Mouse (Mus musculus) MN1 (cell line): ENCODE measurements around the gene Tusc2.
"Not testable (repeated sequence)": the region's sequence is repeated elsewhere in the genome, so short reads cannot be mapped to it uniquely, and the experiment has no call there.

Source experiments
- DNase-seq: peaks from one replicate; pipeline ENCODE4 v3.0.0-alpha.2; 2016; ENCODE audit warnings: low spot score

The Tusc2 gene

DNA sequence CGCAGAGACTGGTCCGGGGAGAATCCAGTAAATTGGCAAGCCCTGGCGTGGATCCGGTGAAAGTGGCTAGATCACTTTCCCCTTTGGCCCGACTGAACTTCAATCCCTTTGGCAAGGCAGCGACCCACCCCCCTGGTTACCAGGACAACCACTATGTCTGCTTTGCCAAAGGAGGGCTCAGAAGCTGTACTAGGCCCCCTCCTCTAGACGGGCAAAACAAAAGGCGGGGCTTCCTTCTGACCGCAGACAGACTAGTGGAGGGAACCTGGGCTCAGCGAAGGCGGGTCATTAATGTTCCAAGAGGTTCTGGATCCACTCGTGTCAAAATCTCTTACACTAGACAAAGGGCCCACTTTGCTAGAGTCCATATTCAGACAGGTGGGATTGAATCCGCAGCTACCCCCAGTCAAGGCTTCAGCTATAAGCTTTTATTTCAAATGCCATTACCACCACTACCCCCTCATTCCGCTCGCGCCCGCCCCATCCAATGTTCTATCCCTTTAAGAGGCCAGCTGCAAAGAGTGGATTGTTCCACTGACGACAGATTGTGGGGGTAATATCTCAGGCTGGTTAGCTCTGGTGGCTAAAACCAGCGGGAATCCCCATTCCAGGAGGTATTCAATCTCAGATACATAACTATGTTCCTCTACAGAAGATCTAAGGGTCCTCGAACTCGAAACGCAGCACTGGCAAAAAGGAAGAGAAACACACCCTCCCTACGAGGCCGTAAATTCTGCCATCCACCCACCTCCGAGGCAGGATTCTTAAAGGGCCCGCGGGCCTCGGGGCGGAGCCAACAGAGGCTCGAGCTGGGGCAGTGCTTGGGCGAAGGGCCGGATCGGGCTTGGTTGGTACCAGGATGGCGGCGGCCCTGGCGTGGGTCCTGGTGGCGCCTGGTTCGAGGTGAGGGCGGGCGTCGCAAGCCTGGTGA is 5.5 kb downstream of the Tusc2 start:
- peak; percentile 90 for DNase-seq

DNA sequence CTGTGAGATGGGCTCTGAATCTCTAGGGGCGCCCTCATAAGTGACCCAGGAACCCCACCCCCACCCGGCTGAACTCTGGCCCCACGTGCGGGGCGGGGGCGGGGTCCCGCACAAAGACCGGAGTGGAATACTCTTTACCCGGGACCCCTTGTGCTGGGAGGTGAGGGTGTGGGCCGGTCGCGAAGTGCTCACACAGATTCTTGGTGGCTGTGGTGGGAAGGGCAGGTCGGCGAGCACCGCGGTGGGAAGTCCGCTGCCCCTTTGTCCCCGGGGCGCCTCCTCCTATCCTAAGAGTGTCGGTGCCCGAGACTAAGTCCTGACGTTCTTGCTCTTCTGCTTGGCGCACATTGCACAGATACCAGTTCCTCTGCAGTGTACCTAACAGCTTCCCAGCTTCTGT is 6.2 kb downstream of the Tusc2 start:
- peak; percentile 46 for DNase-seq

DNA sequence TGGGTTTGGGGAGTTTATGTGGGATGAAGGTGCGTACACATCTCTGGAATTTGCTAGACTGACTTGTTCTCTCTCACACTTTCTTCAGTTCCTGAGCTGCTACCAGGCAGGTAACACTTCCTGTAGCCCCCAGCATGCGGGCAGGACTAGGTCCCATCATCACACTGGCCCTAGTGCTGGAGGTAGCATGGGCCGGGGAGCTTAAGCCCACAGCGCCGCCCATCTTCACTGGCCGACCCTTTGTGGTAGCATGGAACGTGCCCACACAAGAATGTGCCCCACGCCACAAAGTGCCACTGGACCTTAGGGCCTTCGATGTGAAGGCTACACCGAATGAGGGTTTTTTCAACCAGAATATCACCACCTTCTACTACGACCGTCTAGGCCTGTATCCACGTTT is 7.0 kb downstream of the Tusc2 start:
- DNase-seq, result no peak

DNA sequence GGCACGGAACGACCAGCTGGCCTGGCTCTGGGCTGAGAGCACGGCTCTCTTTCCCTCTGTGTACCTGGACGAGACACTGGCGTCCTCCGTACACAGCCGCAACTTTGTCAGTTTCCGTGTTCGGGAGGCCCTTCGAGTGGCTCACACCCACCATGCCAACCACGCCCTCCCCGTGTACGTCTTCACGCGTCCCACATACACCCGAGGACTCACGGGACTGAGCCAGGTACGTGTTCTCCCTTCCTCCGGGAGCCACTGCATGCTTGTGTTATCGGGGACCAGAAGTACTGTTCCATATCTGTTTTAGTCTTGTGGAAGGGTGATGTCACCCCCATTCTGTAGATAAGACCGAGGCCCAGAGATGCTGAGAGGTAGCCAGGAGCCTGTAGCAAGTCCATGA is 7.8 kb downstream of the Tusc2 start:
- no peak for DNase-seq

DNA sequence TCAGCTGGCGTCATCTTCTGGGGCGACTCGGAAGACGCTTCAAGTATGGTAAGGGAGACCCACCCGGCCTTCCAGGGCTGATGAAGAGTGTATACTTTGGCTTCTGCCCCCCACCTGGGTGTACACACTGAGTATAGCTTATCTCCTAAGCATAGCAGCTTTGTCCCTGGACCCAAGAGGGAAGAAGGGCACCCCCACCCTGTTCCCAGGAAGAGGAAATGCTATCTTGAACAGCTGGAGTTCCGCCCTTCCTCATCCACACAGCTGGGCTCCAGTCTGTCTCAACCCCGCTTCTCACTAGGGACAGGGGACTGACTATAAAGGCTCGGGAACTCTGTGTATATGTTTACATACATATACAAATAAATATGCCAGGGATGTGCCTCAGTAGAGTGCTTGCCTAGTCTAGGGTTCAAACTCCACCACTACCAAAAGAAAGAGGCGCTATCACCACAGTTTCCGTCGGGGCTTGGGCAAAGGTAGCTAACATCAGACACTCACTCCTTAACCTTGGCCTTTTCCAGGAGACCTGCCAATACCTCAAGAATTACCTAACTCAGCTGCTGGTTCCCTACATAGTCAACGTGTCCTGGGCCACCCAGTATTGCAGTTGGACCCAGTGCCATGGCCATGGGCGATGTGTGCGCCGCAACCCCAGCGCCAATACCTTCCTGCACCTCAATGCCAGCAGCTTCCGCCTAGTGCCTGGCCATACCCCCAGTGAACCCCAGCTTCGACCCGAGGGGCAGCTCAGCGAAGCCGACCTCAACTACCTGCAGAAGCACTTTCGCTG is 8.7 kb downstream of the Tusc2 start:
- DNase-seq, result no peak

DNA sequence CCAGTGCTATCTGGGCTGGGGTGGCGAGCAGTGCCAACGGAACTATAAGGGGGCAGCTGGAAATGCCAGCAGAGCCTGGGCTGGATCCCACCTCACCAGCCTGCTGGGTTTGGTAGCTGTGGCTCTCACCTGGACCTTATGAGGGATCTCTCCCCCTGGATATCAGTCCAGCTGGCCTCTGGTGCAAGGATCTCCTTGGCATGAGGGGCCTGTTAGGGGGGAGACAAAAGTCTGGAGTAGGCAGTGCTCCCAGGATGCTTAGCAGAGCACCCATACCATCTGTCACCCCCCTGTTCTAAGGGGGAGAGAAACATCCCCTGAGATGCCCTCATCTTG is 9.2 kb downstream of the Tusc2 start:
- no peak for DNase-seq

DNA sequence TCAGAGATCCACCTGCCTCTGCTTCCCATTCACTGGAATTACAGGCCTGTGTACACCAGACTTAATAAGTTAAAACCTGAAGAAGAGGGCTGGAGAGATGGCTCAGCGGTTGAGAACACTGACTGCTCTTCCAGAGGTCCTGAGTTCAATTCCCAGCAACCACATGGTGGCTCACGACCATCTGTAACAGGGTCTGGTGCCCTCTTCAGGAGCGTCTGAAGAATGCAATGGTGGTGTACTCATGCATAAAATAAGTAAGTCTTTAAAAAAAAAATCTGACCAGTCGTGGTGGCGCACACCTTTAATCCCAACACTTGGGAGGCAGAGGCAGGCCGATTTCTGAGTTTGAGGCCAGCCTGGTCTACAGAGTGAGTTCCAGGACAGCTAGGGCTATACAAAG is 10.7 kb downstream of the Tusc2 start:
- not testable (repeated sequence) for DNase-seq

DNA sequence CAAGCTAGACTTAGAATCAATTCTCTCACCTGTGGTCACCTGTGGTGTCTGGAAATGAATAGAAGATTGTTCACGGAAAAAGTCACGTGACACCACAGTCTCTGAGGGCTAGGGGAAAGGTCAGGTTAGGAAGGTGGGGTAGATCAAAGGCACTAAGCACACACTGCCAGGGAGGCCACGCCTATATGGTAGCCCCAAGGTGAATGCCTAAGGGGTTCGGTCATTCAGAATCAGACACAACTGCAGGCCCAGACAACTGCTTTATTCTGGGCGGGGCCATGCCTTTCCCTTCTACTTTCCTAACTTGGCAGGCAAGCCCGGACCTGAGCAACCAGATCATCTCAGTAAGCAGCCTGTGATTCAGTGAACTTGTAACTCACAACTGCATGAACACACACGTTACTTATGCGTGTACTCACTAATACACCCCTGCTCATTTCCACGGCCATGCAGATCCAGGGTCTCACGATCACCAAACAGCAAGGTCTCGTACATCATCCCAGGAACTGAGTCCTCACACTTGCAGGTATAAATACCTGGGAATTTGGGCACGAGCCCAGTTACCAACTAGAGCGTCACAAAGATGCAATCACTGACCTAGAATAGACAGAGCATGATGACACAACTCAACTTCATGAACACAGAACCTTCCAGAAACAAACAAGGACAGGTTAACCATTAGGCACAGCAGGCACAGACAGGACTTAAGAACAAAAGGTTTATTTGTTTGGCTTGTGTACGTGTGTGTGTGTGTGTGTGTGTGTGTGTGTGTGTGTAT is 12.7 kb downstream of the Tusc2 start:
- no peak for DNase-seq

DNA sequence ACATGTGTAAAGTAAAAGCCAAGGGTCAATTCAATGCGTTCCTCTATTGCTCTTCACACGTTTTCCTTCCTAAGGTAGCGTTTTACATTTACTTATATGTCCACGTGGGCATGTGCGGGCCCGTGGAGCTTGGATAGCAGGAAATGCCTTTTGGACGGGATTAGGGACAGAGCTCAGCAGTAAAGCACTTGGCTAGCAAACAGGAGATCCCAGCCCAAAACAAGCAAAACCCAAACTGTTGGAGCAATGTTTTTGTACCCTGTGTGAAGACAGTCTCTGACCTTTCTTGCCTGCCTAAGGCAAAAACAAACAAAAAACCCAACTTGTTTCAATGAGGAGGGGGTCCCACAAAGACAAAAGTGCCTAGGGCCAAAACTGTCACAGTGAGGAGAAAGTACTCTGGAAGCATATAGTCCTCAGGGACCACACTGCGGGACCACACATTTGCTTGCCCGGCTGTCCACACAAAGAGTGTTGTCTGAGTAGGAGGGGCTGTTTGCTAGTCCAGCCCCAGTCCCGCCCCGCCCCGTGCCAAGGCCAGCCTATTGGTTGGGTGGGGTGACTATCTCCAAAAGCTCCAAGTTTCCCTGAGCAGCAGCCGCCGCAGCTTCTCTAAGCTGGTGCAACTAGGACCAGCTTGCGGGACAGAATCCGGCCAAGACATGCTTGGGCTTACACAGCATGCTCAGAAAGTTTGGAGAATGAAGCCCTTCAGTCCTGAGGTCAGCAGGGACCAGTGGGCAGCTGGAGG is 13.5 kb downstream of the Tusc2 start, which contains the start of gene Hyal1:
Hyal1 (plus strand) TSS at position 571 of the 751 bp plus-strand sequence.
- DNase-seq, result no peak

DNA sequence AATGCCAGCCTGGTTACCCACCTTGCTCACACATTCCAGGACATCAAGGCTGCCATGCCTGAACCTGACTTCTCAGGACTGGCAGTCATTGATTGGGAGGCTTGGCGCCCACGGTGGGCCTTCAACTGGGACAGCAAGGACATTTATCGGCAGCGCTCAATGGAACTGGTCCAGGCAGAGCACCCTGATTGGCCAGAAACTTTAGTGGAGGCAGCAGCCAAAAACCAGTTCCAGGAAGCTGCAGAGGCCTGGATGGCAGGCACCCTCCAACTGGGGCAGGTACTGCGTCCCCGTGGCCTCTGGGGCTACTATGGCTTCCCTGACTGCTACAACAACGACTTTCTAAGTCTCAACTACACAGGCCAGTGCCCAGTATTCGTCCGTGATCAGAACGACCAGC is 14.8 kb downstream of the Tusc2 start:
- DNase-seq, result no peak

DNA sequence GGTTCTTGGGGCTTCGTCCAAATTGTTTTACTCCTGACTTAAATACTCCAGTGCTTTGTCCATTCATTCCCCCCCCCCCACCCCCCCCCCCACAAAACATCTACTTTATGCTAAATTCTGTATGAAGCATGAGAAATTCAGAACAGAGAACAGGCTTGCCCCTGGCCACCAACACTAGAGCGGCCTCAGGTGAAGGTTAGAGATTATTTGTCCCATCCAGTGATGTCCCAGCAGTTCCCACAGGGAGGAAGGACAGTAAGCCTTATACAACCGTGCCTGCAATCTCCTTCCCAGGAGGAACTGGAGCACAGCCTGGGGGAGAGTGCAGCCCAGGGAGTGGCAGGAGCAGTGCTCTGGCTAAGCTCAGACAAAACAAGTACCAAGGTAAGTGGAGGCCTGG is 15.5 kb downstream of the Tusc2 start, which contains the start of gene Naa80:
Naa80 (plus strand) TSS at position 301 of the 400 bp plus-strand sequence.
- no peak for DNase-seq

DNA sequence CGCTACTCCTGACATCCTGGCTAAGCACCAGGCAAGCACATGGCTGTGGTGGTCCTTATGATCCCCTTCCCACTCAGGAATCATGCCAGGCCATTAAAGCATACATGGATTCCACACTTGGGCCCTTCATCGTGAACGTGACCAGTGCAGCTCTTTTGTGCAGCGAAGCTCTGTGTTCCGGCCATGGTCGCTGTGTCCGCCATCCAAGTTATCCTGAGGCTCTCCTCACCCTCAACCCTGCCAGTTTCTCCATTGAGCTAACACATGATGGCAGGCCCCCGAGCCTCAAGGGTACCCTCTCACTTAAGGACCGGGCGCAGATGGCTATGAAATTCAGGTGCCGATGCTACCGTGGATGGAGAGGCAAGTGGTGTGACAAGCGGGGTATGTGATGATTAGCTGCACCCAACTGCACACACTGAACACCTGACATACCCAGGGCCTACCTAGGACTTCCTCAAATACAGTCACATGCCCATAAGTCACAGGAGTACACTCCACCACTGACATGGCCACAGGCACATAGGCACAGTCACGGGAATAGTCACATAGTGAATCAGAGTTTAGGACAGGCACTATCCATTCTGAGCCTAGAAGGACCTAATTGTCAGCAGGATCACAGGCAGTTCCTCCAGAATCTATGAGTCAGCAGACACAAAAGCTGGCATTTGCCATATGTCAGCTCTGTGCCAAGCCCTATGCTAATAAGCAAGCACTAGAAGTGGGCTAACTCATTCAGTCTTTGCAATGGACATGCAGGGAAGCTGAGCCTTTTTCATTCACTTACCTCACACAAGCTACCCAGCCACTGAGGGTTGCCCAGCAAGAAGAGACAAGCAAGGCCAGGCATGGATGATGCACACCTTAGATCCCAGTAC is 16.2 kb downstream of the Tusc2 start:
- peak; percentile 75 for DNase-seq

DNA sequence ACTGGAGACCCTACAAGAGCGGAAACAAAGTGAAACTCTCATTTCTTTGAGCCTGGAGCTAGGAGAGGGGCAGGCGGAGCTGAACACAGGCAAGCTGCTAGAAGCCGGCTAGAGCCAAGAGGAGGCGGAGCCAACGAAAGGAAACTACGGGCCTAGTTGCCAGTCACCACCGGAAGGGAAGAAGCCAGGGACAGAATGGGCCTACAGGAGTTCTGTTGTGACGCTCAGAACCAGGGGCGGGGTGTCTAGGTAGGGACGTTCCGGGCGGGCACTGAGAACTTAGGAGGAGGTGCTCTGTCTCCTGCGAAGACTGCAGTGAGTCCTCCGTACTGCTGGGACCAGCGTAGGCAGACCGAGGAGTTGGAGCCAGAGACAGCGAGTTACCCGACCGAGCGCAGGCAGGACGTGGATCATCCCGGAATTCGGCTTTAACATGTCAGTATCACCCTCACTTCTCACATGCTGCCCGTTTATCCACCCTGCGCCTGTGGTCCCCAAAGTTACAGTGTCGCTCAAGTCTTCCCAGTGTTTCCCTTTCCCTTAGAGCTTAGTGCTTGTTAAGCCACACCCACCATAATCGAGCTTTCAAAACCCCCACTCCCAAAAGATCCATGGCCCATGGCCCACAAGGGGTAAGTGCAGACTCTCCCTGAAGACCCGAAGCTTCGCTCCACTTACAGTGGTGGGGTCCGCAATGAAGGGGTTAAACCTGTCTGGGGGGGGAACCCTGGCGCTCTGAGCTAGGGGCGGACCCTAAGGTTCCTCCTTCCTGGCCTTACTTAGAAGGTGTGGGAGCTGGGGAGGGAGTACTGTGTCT is 17.7 kb downstream of the Tusc2 start, which contains the start of gene Hyal3:
Hyal3 (plus strand) TSS at position 318 of the 817 bp plus-strand sequence.
- DNase-seq, result peak; percentile 83

DNA sequence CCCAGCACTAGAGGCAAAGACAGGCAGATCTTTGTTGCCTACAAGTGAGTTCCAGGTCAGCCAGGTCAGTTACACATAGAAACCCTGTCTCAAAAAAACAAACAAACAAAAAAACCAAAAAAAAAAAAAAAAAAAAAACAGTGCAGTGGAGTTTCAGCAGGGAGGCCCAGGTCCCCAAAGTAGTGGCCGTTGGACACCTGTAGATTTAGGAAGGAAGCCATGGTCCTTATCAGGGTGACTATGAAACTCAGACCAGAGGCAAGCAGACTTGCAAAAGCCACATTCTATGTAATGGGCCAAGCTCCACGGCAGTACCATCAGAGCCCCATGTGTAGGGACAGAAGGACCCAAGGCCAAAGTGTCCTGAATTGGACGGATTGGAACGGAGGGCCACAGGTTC is 18.5 kb downstream of the Tusc2 start:
- no peak for DNase-seq

DNA sequence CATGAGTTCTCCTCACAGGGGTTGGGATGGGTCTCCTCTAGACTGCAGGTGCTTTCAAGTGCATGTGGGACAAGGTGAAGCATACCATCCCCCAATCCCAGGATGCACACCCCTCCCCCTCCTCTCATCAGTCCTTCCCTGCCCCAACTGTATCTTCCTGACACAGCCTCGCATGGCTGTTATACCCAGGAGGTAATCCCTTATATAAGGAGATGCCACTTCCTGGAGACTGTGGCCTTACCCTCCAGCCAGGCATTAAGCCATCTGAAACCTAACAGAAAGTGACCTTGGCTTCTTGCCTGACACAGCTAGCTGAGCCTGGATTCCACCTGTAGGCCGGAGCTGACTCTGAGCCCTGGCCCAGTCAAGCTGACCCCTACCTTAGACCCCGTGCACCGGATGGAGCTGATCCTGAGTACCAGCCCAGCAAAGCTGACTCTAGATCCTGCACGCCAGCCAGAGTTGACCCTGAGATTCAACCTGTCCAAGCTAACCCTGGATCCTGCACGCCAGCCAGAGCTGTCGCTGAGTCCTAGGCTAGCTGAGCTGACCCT is 19.5 kb downstream of the Tusc2 start:
- no peak for DNase-seq

DNA sequence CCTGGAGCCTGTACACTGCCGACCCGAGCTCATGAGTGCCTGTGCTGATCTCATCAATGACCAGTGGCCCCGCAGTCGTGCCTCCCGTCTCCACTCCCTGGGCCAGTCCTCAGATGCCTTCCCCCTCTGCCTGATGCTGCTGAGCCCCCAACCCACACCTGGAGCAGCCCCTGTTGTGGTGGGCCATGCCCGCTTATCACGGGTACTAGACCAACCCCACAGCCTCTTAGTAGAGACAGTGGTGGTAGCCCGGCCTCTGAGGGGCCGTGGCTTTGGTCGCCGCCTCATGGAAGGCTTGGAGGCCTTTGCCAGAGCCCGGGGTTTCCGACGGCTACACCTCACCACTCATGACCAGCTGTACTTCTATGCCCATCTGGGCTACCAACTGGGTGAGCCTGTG is 20.1 kb downstream of the Tusc2 start:
- DNase-seq, result no peak

DNA sequence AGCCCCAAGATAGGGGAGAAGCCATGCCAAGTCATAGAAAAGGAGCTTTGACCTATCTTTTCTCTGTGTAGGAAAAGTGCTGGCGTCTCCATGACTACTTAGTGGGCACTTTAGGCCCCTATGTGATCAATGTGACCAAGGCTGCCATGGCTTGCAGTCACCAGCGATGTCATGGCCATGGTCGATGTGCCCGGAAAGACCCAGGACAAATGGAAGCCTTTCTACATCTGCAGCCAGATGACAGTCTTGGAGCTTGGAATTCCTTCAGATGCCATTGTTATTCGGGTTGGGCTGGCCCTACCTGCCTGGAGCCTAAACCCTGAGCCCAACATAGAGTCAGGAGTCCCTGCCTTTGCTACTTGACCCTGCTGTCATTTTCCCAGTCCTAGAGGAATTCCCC is 23.4 kb downstream of the Tusc2 start:
- DNase-seq, result no peak

DNA sequence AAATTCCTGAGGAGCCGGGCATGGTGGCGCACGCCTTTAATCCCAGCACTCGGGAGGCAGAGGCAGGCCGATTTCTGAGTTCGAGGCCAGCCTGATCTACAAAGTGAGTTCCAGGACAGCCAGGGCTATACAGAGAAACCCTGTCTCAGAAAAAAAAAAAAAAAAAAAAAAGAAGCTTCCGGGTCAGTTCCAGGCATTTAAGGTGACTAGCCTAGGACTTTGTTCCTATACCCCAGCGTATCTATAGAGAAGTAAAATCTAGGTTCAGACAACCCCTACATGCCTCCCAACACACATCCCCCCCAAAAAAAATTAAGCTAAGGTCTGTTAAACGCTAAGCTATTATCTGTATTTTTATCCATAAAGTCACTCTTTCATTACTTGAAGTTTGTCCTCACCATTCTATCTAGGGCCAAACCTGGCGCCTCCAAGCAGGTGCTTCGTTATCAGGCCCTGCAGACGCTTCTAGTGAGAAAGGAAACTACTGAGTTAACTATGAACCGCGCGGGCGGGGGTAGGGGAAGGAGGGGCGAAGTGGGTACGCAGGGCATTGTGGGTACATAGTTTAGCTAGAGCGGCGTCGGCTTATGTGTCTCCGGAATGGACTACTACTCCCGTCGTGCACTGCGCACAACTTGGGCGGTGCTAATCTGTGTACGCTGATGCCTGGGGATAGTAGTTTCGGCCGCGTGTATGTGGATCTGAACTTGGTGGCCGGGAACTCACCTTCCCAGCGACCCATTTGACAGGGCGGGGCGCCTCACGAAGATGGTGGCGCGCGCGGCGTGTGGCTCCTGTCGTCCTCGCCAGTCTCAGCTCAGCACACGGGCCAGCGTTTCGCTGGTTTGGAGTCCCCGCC is 24.1 kb downstream of the Tusc2 start, which contains the start of gene Ifrd2:
Ifrd2 (plus strand) TSS at position 669 of the 859 bp plus-strand sequence.
- peak; percentile 96 for DNase-seq
